Mouse (Mus musculus) ES-Bruce4 (cell line): Measurements from ENCODE around the gene Ankrd11. TPM values are rescaled to one million over a fixed set of nuclear protein-coding genes. Genes with fewer than 3 reads are reported as not detected.

Source experiments
- H3K27ac ChIP-seq: 2 replicates; pipeline ENCODE4 v1.5.1; 2012; ENCODE audit warnings: low read length, inconsistent platforms; ENCODE audit not compliant: insufficient read depth
- H3K27me3 ChIP-seq: 2 replicates; pipeline ENCODE4 v1.6.1; 2012; ENCODE audit warnings: mild to moderate bottlenecking, low read length, inconsistent platforms; ENCODE audit not compliant: control insufficient read depth, poor library complexity, insufficient read depth, severe bottlenecking
- H3K36me3 ChIP-seq: 2 replicates; pipeline ENCODE4 v1.6.1; 2012; ENCODE audit warnings: inconsistent platforms, mild to moderate bottlenecking, low read length, moderate library complexity; ENCODE audit not compliant: control insufficient read depth, poor library complexity, insufficient read depth, severe bottlenecking
- H3K4me1 ChIP-seq: one replicate; pipeline ENCODE4 v1.8.1; 2011; ENCODE audit warnings: low read length; ENCODE audit not compliant: control insufficient read depth, insufficient read depth
- H3K4me3 ChIP-seq: 2 replicates; pipeline ENCODE4 v1.5.1; 2011; ENCODE audit warnings: low read depth, mild to moderate bottlenecking, low read length
- H3K9ac ChIP-seq: 2 replicates; pipeline ENCODE4 v1.6.1; 2012; ENCODE audit warnings: low read depth, mild to moderate bottlenecking, inconsistent platforms; ENCODE audit not compliant: poor library complexity, severe bottlenecking
- H3K9me3 ChIP-seq: replicated peaks from 2 replicates; pipeline ENCODE4 v1.6.1; 2012; ENCODE audit warnings: mild to moderate bottlenecking, low read length, inconsistent platforms; ENCODE audit not compliant: control insufficient read depth, poor library complexity, insufficient read depth, severe bottlenecking
- CTCF ChIP-seq: IDR thresholded peaks from one replicate; pipeline ENCODE4 v1.8.1; 2011; ENCODE audit warnings: low read depth, low read length
- EP300 ChIP-seq: IDR thresholded peaks from 2 replicates; pipeline ENCODE4 v1.6.1; 2011; ENCODE audit warnings: low read depth, low read length; ENCODE audit not compliant: insufficient read depth
- POLR2A ChIP-seq: IDR thresholded peaks from one replicate; pipeline ENCODE4 v1.8.1; 2011; ENCODE audit warnings: low read length; ENCODE audit not compliant: insufficient read depth
- polyA plus RNA-seq: library from polyadenylated mRNA; stranded (reverse); fragments of >200 nt; gene quantifications from 2 replicates; pipeline ENCODE4 v1.2.4, GENCODE M21; 2011; ENCODE audit warnings: low read depth; ENCODE audit not compliant: missing spikeins, insufficient read depth, insufficient read length

The Ankrd11 gene
- polyA plus RNA-seq, 1 experiment = 148 TPM

GRCm38 (mm10) chr8:122931834-122932560, 110.1 kb downstream of the Ankrd11 start:
- no peaks in the 10 kb centered on the region for H3K27me3 ChIP-seq
- peaks cover 13% of the 10 kb centered on the region for H3K36me3 ChIP-seq

GRCm38 (mm10) chr8:122928631-122929224, 113.3 kb downstream of the Ankrd11 start:
- no peak for TF ChIP-seq CTCF
- no peak for TF ChIP-seq POLR2A
- no peak for TF ChIP-seq EP300
- Histone ChIP-seq H3K27me3 (no peaks in the 10 kb centered on the region), H3K27ac (no peak overlapping the region)

More at GRCm38 (mm10) chr8:122931834-122932560, 110.1 kb downstream of the Ankrd11 start:
- Histone ChIP-seq H3K27ac (no peak overlapping the region), H3K4me3 (no peak overlapping the region), H3K4me1 (no peaks in the 10 kb centered on the region), H3K9me3 (no peaks in the 10 kb centered on the region), H3K9ac (no peak overlapping the region)
- TF ChIP-seq CTCF = no peak

DNA sequence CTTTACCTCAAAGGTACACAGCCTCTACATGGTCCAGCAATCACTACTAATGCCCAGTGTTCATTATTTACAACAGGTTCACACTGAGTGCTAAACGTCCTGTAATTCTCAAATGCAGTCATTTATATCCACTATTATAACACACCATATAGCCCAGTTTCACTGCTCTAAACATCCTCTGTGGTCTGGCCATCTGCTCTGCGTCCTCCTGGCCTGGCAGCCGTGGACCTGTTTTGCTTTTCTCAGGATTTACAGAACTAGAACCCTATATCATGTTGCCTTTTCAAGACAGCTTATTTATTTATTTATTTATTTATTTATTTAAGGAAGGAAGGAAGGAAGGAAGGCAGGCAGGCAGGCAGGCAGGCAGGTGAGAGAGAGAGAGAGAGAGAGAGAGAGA, 114.2 kb downstream of the Ankrd11 start:
- Histone ChIP-seq H3K4me3 (no peak overlapping the region), H3K4me1 (no peaks in the 10 kb centered on the region), H3K27me3 (no peaks in the 10 kb centered on the region), H3K9ac (no peak overlapping the region), H3K36me3 (peaks cover 6% of the 10 kb centered on the region), H3K9me3 (no peaks in the 10 kb centered on the region), H3K27ac (no peak overlapping the region)
- TF ChIP-seq POLR2A (no peak), EP300 (no peak), CTCF (no peak)

More at GRCm38 (mm10) chr8:122928631-122929224, 113.3 kb downstream of the Ankrd11 start:
- Histone ChIP-seq H3K4me3 (no peak overlapping the region), H3K36me3 (peaks cover 10% of the 10 kb centered on the region), H3K9ac (no peak overlapping the region), H3K4me1 (no peaks in the 10 kb centered on the region), H3K9me3 (no peaks in the 10 kb centered on the region)

DNA sequence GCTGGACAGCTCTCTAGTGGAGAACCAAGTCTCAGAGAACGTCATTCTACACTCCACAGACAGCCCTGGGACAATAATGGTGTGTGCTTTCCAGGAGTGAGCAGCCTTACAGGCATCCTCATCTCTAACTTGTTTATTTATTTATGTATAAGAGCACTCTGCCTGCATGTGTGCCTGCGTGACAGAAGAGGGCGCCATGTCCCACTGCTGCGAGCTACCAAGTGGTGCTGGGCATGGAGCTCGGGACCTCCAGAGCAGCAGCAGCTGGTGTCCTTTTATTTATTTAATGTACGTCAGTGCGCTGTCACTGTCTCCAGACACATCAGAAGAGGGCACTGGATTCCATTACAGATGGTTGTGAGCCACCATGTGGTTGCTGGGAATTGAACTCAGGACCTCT, 115.3 kb downstream of the Ankrd11 start:
- no peak for TF ChIP-seq EP300
- peak; percentile 84 for TF ChIP-seq CTCF
- Histone ChIP-seq H3K27me3 (no peaks in the 10 kb centered on the region), H3K9ac (no peak overlapping the region), H3K4me1 (no peaks in the 10 kb centered on the region), H3K9me3 (no peaks in the 10 kb centered on the region), H3K27ac (no peak overlapping the region), H3K36me3 (peaks cover 6% of the 10 kb centered on the region), H3K4me3 (no peak overlapping the region)

DNA sequence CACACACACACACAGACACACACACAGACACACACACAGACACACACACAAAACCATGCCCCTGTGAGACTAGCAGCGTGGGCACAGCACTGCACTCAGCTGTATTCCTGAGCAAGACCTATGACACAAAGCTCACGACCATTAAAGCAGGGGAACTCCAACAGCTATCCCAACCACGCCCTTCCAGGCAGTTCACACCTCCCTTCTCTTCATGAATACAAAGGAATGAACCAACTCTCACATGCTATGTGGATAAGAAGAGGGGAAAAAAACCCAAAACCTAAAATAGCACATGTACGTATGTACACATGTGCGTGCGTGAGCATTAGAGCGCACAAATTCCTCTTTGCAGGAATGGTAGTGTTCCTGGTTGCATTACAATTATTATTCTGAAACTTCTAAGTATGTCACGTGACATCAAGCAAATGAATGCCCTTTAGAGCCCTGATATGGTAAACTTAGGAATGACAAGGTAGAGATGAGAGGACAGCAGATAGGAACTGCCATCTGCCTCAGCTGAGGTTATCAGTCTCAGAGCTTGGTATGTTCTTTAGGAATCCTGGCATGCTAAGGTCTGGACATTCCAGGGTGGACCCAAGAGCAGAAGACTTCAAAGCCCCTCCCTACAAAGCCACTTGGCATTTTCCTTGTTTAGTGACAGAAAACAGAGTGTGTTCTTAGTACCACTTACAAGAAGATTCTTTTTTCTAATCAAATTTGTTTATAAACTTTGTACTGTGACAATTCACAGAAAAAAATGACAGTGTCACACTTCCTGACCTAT, 115.9 kb downstream of the Ankrd11 start:
- Histone ChIP-seq H3K9me3 (no peaks in the 10 kb centered on the region), H3K27me3 (no peaks in the 10 kb centered on the region), H3K36me3 (peaks cover 5% of the 10 kb centered on the region), H3K9ac (no peak overlapping the region), H3K27ac (no peak overlapping the region), H3K4me1 (no peaks in the 10 kb centered on the region), H3K4me3 (no peak overlapping the region)
- no peak for TF ChIP-seq CTCF
- TF ChIP-seq POLR2A = no peak
- TF ChIP-seq EP300 = no peak

DNA sequence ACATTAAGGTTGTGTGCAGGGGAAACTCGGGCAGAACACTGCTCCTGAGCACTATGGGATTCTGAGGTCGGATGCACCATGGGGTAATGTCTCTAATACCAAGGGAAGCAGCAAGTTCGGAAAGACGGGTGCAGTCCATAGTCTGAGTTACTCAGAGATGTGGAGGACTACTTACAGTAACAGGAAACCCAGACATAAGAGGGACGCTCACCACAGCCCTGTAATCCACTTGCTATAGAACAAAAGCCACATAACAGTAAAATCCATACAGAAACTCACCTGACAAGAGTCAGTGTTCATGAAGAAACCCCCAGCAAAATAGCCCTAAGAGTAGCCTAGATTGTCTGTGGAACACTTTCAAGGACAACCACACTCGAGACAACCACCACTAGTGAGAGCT, 118.0 kb downstream of the Ankrd11 start:
- H3K36me3 ChIP-seq = peaks cover 4% of the 10 kb centered on the region; the same call in 1 of the 2 replicates
- H3K4me3 ChIP-seq = no peak overlapping the region
- H3K27ac ChIP-seq = no peak overlapping the region
- H3K4me1 ChIP-seq = no peaks in the 10 kb centered on the region
- H3K9me3 ChIP-seq = no peaks in the 10 kb centered on the region
- no peaks in the 10 kb centered on the region for H3K27me3 ChIP-seq
- TF ChIP-seq EP300 (no peak), CTCF (no peak), POLR2A (no peak)
- H3K9ac ChIP-seq = no peak overlapping the region
